Mouse (Mus musculus): ENCODE data around the gene Map3k5. TPM values are rescaled to one million over a fixed set of nuclear protein-coding genes. Genes with fewer than 3 reads are reported as not detected.

Map3k5 gene
- polyA plus RNA-seq, 1 experiment from 2014 or later: 2.1 TPM

DNA sequence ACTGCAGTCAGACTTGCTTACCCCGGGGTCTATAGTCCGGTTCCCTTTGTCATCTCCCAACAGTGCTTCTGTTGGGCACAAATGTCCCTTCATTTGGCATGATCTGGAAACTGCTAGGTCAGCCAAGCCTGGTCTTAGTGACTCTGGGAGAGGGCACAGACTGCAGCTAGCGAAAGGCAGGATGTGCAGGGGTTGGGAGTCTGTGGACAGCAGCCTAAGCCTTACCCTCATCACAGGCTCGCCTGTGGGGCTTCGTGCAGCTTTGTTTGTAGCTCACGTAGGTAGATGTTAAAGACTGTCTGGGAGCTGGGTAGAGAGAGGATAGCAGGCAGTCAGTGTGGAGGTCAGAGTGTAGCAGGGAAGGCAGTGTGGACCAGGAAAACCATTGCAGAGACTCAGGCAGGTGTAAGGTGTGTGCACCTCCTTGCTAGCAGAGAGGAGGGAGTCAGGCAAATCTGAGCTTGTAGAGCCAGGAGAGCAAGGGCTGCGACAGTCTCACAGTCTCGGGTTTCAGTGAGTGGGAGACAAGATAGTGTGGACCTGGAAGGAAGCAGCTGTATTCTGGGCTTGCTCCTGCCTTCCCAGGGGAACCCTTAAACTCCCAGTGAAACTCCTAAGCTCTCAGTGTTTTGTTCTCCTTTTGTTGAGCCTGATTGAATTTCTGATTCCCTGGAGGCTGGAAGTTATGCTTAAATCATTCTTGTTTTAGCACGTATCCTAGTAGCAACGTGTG lies 88.5 kb downstream of the Map3k5 start:
- Histone ChIP-seq H3K27ac (no peak overlapping the region), H3K27me3 (no peaks in the 10 kb centered on the region), H3K4me3 (no peak overlapping the region), H3K9me3 (peaks cover 6% of the 10 kb centered on the region; the same call in 1 of the 2 replicates), H3K4me2 (replicated peaks) (no peak overlapping the region), H3K36me3 (no peaks in the 10 kb centered on the region), H3K4me1 (0 out of 2 replicates have a peak, but pooled peaks cover 9% of the 10 kb centered on the region), H3K9ac (no peak overlapping the region)
- 62% methylated on average over 10 of the region's 10 CpGs for WGBS
- ATAC-seq (ENCODE audit: low FRiP score, low read depth): no peak

DNA sequence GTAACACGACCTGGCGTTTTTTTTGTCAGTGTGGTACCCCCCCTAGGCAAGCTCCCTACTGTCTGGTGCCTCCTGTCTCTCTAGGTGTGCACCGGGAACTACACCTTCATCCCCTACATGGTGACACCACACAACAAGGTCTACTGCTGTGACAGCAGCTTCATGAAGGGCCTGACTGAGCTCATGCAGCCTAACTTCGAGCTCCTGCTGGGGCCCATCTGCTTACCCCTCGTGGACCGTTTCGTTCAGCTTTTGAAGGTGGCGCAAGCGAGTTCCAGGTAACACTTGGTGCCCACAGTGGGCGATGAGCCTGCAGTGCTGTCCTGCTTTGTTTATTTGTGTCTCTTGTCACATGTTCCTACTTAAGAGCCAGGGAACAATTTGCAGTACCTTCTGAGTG lies 89.3 kb downstream of the Map3k5 start:
- no peak overlapping the region for H3K27ac ChIP-seq
- H3K4me3 ChIP-seq: no peak overlapping the region
- no peaks in the 10 kb centered on the region for H3K36me3 ChIP-seq
- no peak overlapping the region for H3K9ac ChIP-seq
- H3K27me3 ChIP-seq: no peaks in the 10 kb centered on the region
- WGBS: 70% methylated on average over 10 of the region's 10 CpGs
- ATAC-seq (ENCODE audit: low FRiP score, low read depth): no peak
- H3K4me1 ChIP-seq: 0 out of 2 replicates have a peak, but pooled peaks cover 9% of the 10 kb centered on the region
- H3K9me3 ChIP-seq: no peaks in the 10 kb centered on the region
- no peak overlapping the region for H3K4me2 ChIP-seq (replicated peaks)

DNA sequence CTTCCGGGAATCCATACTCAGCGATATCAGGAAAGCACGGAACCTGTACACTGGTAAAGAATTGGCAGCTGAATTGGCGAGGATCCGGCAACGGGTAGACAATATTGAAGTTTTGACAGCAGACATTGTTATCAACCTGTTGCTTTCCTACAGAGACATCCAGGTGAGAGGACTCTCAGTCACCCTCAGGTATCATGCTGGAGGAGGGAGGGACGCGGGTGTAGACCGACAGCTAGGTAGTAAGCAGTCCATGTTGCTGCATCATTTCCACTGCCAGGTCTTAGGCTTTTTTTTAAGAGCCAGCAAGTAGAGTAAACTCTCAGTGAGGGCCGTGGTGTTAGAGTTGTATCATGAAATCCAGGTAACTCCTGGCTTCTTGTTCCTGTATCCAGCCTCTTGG lies 90.6 kb downstream of the Map3k5 start:
- ATAC-seq (ENCODE audit: low FRiP score, low read depth): no peak
- no peak overlapping the region for H3K9ac ChIP-seq
- no peaks in the 10 kb centered on the region for H3K27me3 ChIP-seq
- 96% methylated on average over 10 of the region's 10 CpGs for WGBS
- H3K4me2 ChIP-seq (replicated peaks): no peak overlapping the region
- H3K4me1 ChIP-seq: 0 out of 2 replicates have a peak, but pooled peaks cover 9% of the 10 kb centered on the region
- no peak overlapping the region for H3K4me3 ChIP-seq
- no peaks in the 10 kb centered on the region for H3K9me3 ChIP-seq
- no peak overlapping the region for H3K27ac ChIP-seq
- H3K36me3 ChIP-seq: no peaks in the 10 kb centered on the region

DNA sequence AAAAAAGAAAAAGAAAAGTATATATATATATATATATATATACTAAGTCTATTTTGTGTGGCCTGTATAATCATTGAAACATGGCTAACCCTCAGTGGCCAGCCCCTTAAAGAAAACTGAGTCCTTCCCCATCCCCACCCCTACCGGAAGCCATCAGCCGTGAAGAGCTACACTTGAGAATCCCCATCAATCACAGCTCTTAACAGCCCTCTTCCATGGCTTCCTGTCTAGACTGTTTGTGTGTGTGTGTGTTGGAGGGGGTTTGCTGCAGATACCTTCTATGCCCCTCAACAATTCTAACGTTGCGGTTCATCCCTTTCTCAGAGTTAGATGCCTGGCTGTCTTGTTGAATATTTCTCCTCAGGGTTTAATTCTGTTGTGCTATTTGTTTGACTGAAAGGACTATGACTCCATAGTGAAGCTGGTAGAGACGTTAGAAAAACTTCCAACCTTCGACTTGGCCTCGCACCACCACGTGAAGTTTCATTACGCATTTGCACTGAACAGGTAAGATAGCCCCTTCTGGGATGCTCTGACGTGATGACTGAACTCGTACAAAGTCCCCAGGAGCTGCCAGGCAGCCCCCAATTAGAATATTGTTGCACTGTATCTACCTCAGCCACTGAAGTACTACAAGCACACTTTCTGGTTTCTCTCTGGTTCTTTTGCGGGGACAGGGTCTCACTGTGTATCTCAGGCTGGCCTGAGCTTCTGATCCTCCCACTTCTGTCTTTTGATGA lies 91.7 kb downstream of the Map3k5 start:
- Histone ChIP-seq H3K36me3 (no peaks in the 10 kb centered on the region), H3K4me1 (0 out of 2 replicates have a peak, but pooled peaks cover 9% of the 10 kb centered on the region), H3K9me3 (no peaks in the 10 kb centered on the region), H3K27ac (no peak overlapping the region), H3K4me2 (replicated peaks) (no peak overlapping the region), H3K9ac (no peak overlapping the region), H3K27me3 (no peaks in the 10 kb centered on the region), H3K4me3 (no peak overlapping the region)
- 67% methylated on average over 12 of the region's 12 CpGs for WGBS
- no peak for ATAC-seq (ENCODE audit: low FRiP score, low read depth)

DNA sequence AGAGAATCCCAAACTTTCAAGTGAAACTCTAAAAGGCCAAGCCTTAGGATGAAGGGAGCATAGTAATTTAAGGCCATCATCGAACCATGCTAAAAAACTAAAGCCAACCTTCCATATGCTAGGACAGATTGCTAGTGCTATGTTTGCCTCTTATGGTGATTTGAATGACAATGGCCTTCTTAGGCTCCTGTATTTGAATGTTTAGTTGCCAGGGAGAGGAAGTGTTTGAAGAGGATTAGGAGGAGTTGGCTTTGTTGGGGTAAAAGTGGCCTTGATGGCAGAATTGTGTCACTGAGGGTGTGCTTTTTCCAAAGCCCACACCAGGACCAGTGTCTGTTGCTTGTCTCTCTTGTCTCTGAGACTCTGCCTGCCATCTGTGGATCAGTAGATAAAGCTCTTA lies 96.4 kb downstream of the Map3k5 start:
- Histone ChIP-seq H3K4me3 (no peak overlapping the region), H3K4me1 (no peaks in the 10 kb centered on the region)
- 91% methylated on average over 1 of the region's 1 CpGs for WGBS

DNA sequence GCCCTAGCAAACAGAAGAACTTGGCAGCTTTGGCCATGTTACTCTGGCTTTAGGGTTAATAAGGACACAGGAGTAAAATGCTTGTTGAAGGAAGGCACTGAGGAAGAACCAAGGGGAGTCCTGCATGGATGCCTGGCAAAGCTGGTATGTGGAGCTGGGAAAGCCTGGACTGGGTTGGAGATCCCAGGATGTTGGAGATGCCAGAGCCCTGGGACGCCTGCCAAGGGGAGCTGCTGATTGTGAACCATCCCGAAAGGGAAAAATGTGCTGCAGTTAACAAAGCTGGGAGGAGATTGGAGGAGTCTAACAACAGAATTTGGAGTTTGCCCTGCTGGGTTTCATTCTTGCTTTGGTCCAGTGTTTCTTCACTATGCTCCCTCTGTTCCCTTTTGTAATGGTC lies 97.7 kb downstream of the Map3k5 start:
- no peaks in the 10 kb centered on the region for H3K27me3 ChIP-seq
- peaks cover 6% of the 10 kb centered on the region; the same call in 1 of the 2 replicates for H3K4me1 ChIP-seq
- H3K4me3 ChIP-seq: no peak overlapping the region
- H3K36me3 ChIP-seq: no peaks in the 10 kb centered on the region
- H3K9me3 ChIP-seq: peaks cover 3% of the 10 kb centered on the region; the same call in 1 of the 2 replicates
- ATAC-seq (ENCODE audit: low FRiP score, low read depth): no peak
- no peak overlapping the region for H3K9ac ChIP-seq
- H3K27ac ChIP-seq: no peak overlapping the region
- H3K4me2 ChIP-seq (replicated peaks): no peak overlapping the region
- 81% methylated on average over 2 of the region's 2 CpGs for WGBS

More for the DNA sequence above, 96.4 kb downstream of the Map3k5 start:
- Histone ChIP-seq H3K9me3 (peaks cover 3% of the 10 kb centered on the region; the same call in 1 of the 2 replicates), H3K36me3 (no peaks in the 10 kb centered on the region), H3K27ac (no peak overlapping the region), H3K4me2 (replicated peaks) (no peak overlapping the region), H3K27me3 (no peaks in the 10 kb centered on the region), H3K9ac (no peak overlapping the region)
- ATAC-seq (ENCODE audit: low FRiP score, low read depth): no peak

DNA sequence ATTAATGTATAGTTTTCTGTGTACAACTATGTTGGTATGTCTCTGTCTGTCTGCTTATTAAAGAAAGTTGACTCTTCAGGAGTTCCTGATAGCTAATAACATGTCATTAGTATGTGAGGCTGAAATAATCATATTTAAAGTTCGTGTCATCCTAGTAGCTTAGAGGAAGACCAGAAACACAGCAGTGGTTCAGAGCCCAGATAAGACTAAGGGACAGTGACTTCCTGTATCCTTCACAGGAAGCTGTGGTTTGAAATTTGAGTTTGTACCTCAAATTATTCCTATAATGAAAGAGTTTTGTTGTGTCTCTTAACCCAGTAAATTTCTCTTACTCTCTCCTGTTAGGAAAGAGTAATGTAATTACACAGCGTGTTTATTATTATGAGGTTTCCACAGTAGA lies 102.1 kb downstream of the Map3k5 start:
- Histone ChIP-seq H3K4me2 (replicated peaks) (no peak overlapping the region), H3K4me1 (peaks cover 7% of the 10 kb centered on the region; the same call in 1 of the 2 replicates), H3K27ac (no peak overlapping the region), H3K36me3 (no peaks in the 10 kb centered on the region), H3K9me3 (peaks cover 3% of the 10 kb centered on the region; the same call in 1 of the 2 replicates), H3K4me3 (no peak overlapping the region), H3K9ac (no peak overlapping the region), H3K27me3 (no peaks in the 10 kb centered on the region)
- no peak for ATAC-seq (ENCODE audit: low FRiP score, low read depth)
- 85% methylated on average over 2 of the region's 2 CpGs for WGBS

DNA sequence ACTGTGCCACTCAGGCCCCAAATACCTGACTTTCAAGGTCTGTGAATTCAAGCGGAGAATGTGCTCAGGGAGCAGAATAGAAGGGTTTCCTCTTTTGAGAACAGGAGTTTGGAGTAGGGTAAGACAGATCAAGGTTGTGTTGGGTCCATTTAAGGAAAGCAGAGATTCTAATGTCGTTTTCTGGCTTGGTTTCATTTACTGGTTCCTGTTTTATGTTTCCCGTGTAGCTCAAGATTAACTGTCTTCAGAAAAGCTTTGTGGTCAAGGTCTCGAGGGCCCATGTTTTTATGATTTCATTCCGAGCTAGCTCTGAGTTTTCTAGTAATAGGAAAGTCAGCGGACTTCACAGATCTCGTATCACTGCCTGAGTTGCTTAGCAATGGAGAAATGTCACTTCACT lies 102.6 kb downstream of the Map3k5 start:
- no peak for ATAC-seq (ENCODE audit: low FRiP score, low read depth)

DNA sequence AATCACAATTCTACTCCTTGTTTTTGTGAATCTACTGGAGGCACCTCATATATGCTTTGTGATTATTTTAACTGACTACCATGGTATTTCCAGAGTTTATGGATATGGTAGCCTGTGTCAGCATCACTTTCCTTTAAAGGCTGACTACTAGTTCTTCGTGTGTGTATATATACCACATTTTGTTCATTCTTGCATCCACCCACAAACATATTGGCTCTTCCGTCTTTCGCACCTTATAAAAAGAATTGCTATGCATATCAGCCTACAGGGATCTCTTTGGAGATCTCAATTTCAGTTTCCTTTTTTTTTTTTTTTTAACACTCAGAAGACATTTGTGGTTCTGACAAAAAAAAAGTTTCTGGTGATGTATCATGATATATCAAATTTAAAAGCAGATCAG lies 105.3 kb downstream of the Map3k5 start:
- Histone ChIP-seq H3K9me3 (no peaks in the 10 kb centered on the region), H3K27me3 (no peaks in the 10 kb centered on the region), H3K4me3 (no peak overlapping the region), H3K9ac (no peak overlapping the region), H3K36me3 (no peaks in the 10 kb centered on the region), H3K27ac (no peak overlapping the region), H3K4me1 (peaks cover 7% of the 10 kb centered on the region; the same call in 1 of the 2 replicates), H3K4me2 (replicated peaks) (no peak overlapping the region)
- WGBS: 84% methylated on average over 3 of the region's 3 CpGs
- no peak for ATAC-seq (ENCODE audit: low FRiP score, low read depth)

More for the DNA sequence above, 102.6 kb downstream of the Map3k5 start:
- Histone ChIP-seq H3K4me3 (no peak overlapping the region), H3K36me3 (no peaks in the 10 kb centered on the region), H3K4me2 (replicated peaks) (no peak overlapping the region), H3K9ac (no peak overlapping the region), H3K27ac (no peak overlapping the region), H3K9me3 (no peaks in the 10 kb centered on the region), H3K4me1 (peaks cover 7% of the 10 kb centered on the region; the same call in 1 of the 2 replicates), H3K27me3 (no peaks in the 10 kb centered on the region)
- 32% methylated on average over 7 of the region's 7 CpGs for WGBS

DNA sequence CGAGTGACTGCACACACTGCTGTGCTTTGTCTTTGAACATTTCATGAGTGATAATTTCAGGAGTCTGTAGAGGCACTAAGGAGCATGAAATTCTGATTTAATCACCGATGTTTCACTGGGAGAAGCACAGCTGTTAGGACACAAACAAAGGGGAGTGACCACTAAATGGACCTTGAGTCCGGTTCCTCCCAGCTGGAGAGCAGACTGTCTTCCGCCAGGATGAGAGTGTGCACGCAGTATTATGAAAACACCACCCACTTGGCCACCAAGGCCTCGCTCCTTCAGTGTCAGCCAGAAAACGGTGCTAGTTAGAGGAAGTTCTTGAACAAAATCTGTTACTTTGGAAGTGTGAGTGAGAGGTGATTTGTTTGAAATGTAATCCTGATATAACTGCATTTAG lies 105.8 kb downstream of the Map3k5 start:
- H3K9ac ChIP-seq: no peak overlapping the region
- no peak overlapping the region for H3K27ac ChIP-seq
- H3K4me1 ChIP-seq: peaks cover 7% of the 10 kb centered on the region; the same call in 1 of the 2 replicates
- H3K4me2 ChIP-seq (replicated peaks): no peak overlapping the region
- no peaks in the 10 kb centered on the region for H3K27me3 ChIP-seq
- H3K4me3 ChIP-seq: no peak overlapping the region
- WGBS: 79% methylated on average over 7 of the region's 7 CpGs
- ATAC-seq (ENCODE audit: low FRiP score, low read depth): no peak
- no peaks in the 10 kb centered on the region for H3K36me3 ChIP-seq
- H3K9me3 ChIP-seq: no peaks in the 10 kb centered on the region

DNA sequence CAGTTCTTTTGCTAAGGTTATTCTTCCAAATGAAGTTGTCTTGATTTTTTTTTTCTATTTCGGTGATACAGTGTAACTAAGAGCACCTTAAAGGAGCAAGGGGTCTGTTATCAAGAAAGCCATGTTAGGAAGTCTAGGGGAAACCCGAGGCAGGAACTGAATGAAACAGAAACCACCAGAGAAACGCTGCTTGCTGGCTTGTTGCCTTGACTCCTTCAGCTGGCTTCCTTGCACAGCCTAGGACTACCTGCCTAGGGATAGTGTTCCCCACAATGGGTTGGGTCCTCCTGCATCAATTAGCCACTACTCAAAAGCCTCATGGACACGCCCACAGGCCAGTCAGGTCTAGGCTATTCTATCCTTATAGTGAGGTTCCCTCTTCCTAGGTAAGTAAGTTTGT lies 106.4 kb downstream of the Map3k5 start:
- Histone ChIP-seq H3K27me3 (no peaks in the 10 kb centered on the region), H3K4me2 (replicated peaks) (no peak overlapping the region), H3K9me3 (no peaks in the 10 kb centered on the region), H3K4me3 (no peak overlapping the region), H3K27ac (no peak overlapping the region), H3K4me1 (peaks cover 9% of the 10 kb centered on the region; the same call in 1 of the 2 replicates), H3K36me3 (no peaks in the 10 kb centered on the region), H3K9ac (no peak overlapping the region)
- ATAC-seq (ENCODE audit: low FRiP score, low read depth): no peak
- 78% methylated on average over 4 of the region's 4 CpGs for WGBS

DNA sequence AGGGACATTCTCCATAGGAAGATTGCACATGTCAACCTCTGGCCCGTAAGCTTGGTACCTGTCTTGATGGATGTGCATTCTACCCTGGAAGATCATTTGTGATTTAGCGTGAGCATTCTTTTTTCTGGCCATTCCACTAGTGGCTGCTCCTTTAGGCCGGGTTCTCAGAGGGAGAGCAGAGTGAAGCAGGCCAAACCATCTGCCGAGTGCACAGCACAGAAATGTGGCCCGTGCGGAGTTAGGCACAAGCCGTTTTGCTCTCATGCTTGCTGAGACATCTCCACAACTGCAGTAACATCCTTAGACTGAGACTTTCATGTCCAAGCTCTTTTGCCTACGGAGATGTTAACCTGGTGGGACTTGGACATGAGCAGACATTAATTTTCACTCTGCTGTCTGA lies 107.8 kb downstream of the Map3k5 start:
- H3K27ac ChIP-seq: no peak overlapping the region
- no peak overlapping the region for H3K4me2 ChIP-seq (replicated peaks)
- no peaks in the 10 kb centered on the region for H3K36me3 ChIP-seq
- 91% methylated on average over 8 of the region's 8 CpGs for WGBS
- H3K4me3 ChIP-seq: no peak overlapping the region
- H3K4me1 ChIP-seq: peaks cover 16% of the 10 kb centered on the region
- no peaks in the 10 kb centered on the region for H3K9me3 ChIP-seq
- no peaks in the 10 kb centered on the region for H3K27me3 ChIP-seq
- ATAC-seq (ENCODE audit: low FRiP score, low read depth): no peak
- no peak overlapping the region for H3K9ac ChIP-seq
